Mouse (Mus musculus) CH12.LX (cell line): ENCODE measurements at regions not wholly inside any gene's neighbourhood (a gene's known extent, or its start where the extent isn't known, plus 50 kb on each side); places are given as distances from the start of the nearest gene placed in this dataset.

Source experiments
- DNase-seq: peaks from one replicate; pipeline ENCODE4 v3.0.0-alpha.2; 2013; ENCODE audit errors: extremely low read depth
- H3K27ac ChIP-seq: 2 replicates; pipeline ENCODE4 v1.5.1; 2012; ENCODE audit warnings: low read depth, mild to moderate bottlenecking, control low read depth, moderate library complexity; ENCODE audit not compliant: insufficient read depth
- H3K27me3 ChIP-seq: replicated peaks from 2 replicates; pipeline ENCODE3; 2012; ENCODE audit warnings: inconsistent platforms
- H3K36me3 ChIP-seq, 2 experiments: replicated peaks in 1 of 2; 2 replicates each; pipeline versions ENCODE3 to v1.6.1; 2012; ENCODE audit warnings: inconsistent platforms in 1 of 2, low read length in 1 of 2, mild to moderate bottlenecking in 1 of 2, mixed read lengths in 1 of 2, moderate library complexity in 1 of 2; ENCODE audit not compliant: control insufficient read depth in 1 of 2, insufficient read depth in 1 of 2
- H3K4me1 ChIP-seq, 2 experiments: 2 replicates each; pipeline ENCODE4 v1.6.1; 2012; ENCODE audit warnings: inconsistent platforms in 1 of 2, moderate library complexity in 1 of 2; ENCODE audit not compliant: insufficient read depth in 2 of 2, control insufficient read depth in 1 of 2
- H3K4me2 ChIP-seq: 2 replicates; pipeline ENCODE4 v1.6.1; 2012; ENCODE audit warnings: low read depth, mild to moderate bottlenecking, control low read depth; ENCODE audit not compliant: poor library complexity, insufficient read depth, severe bottlenecking
- H3K4me3 ChIP-seq, 3 experiments: fragments of 150-350 bp in 1 of 3; sonication (generic) in 1 of 3; replicated peaks in 1 of 3; 2 replicates each; pipeline versions ENCODE3 to v1.5.1; 2011 to 2012; ENCODE audit warnings: low read depth in 2 of 3, low read length in 2 of 3, mild to moderate bottlenecking in 2 of 3, moderate library complexity in 2 of 3, control low read depth in 1 of 3, improper control_type of control experiment in 1 of 3, inconsistent platforms in 1 of 3, mixed read lengths in 1 of 3; ENCODE audit not compliant: poor library complexity in 1 of 3
- H3K79me2 ChIP-seq: replicated peaks from 2 replicates; pipeline ENCODE4 v1.6.1; 2012; ENCODE audit warnings: mild to moderate bottlenecking, moderate library complexity; ENCODE audit not compliant: control insufficient read depth, poor library complexity, insufficient read depth, severe bottlenecking; ENCODE audit errors: extremely low read depth
- H3K9ac ChIP-seq: 2 replicates; pipeline ENCODE4 v1.6.1; 2012; ENCODE audit warnings: low read depth, mild to moderate bottlenecking, control low read depth, moderate library complexity; ENCODE audit not compliant: insufficient read depth
- H3K9me3 ChIP-seq: replicated peaks from 2 replicates; pipeline ENCODE3; 2012; ENCODE audit warnings: low read length, inconsistent platforms, mixed read lengths
- CHD1 ChIP-seq: IDR thresholded peaks from 2 replicates; pipeline ENCODE4 v1.6.1; 2012; ENCODE audit warnings: low read depth, low read length, improper control_type of control experiment, inconsistent platforms
- ELF1 ChIP-seq: IDR thresholded peaks from 2 replicates; pipeline ENCODE4 v1.6.1; 2014; ENCODE audit warnings: low read depth, mild to moderate bottlenecking, inconsistent platforms, low read length, improper control_type of control experiment
- EP300 ChIP-seq: IDR thresholded peaks from 2 replicates; pipeline ENCODE4 v1.6.1; 2011; ENCODE audit warnings: low read length, improper control_type of control experiment
- ETS1 ChIP-seq: conservative IDR thresholded peaks from 2 replicates; pipeline ENCODE4 v1.6.1; 2012; ENCODE audit warnings: low read depth, mild to moderate bottlenecking, inconsistent platforms, low read length, improper control_type of control experiment, moderate library complexity
- HCFC1 ChIP-seq: IDR thresholded peaks from 2 replicates; pipeline ENCODE4 v1.6.1; 2012; ENCODE audit warnings: low read depth, mild to moderate bottlenecking, inconsistent platforms, low read length, improper control_type of control experiment
- JUN ChIP-seq: IDR thresholded peaks from 2 replicates; pipeline ENCODE4 v1.6.1; 2011; ENCODE audit warnings: low read depth, mild to moderate bottlenecking, low read length, improper control_type of control experiment, moderate library complexity; ENCODE audit not compliant: insufficient read depth
- KAT2A ChIP-seq: IDR thresholded peaks from 2 replicates; pipeline ENCODE4 v1.6.1; 2012; ENCODE audit warnings: low read length, improper control_type of control experiment, inconsistent platforms; ENCODE audit not compliant: insufficient replicate concordance
- MAFK ChIP-seq: IDR thresholded peaks from 2 replicates; pipeline ENCODE4 v1.6.1; 2011; ENCODE audit warnings: low read length, improper control_type of control experiment; ENCODE audit not compliant: insufficient replicate concordance
- MAZ ChIP-seq: IDR thresholded peaks from 2 replicates; pipeline ENCODE4 v1.6.1; 2012; ENCODE audit warnings: low read depth, mild to moderate bottlenecking, inconsistent platforms, low read length, improper control_type of control experiment, moderate library complexity
- POLR2A ChIP-seq: IDR thresholded peaks from 2 replicates; pipeline ENCODE4 v1.6.1; 2011; ENCODE audit warnings: low read depth, mild to moderate bottlenecking, improper control_type of control experiment, low read length
- POLR2AphosphoS2 ChIP-seq: IDR thresholded peaks from 2 replicates; pipeline ENCODE4 v1.6.1; 2011; ENCODE audit warnings: low read depth, low read length, improper control_type of control experiment
- SMC3 ChIP-seq: IDR thresholded peaks from 2 replicates; pipeline ENCODE4 v1.6.1; 2011; ENCODE audit warnings: low read depth, low read length, improper control_type of control experiment
- TCF12 ChIP-seq: IDR thresholded peaks from 2 replicates; pipeline ENCODE4 v1.6.1; 2014; ENCODE audit warnings: low read depth, mild to moderate bottlenecking, inconsistent platforms, low read length, improper control_type of control experiment
- USF1 ChIP-seq: IDR thresholded peaks from 2 replicates; pipeline ENCODE4 v1.6.1; 2014; ENCODE audit warnings: low read depth, mild to moderate bottlenecking, inconsistent platforms, low read length, improper control_type of control experiment
- USF2 ChIP-seq: conservative IDR thresholded peaks from 2 replicates; pipeline ENCODE4 v1.6.1; 2011; ENCODE audit warnings: low read depth, low read length, improper control_type of control experiment
- ZC3H11A ChIP-seq: IDR thresholded peaks from 2 replicates; pipeline ENCODE4 v1.6.1; 2012; ENCODE audit warnings: low read depth, mild to moderate bottlenecking, inconsistent platforms, low read length, improper control_type of control experiment
- ZMIZ1 ChIP-seq: IDR thresholded peaks from 2 replicates; pipeline ENCODE4 v1.6.1; 2012; ENCODE audit warnings: low read depth, mild to moderate bottlenecking, inconsistent platforms, low read length, improper control_type of control experiment
- dilution Hi-C: fragments of 300-500 bp; cut with MboI; formaldehyde crosslinking; loops from 2 replicates; pipeline ENCODE4 v1.14.3; 2020; ENCODE audit warnings: low sequenced_read_pairs; ENCODE audit not compliant: extremely low pct_unique_long_range_greater_than_20kb, extremely low pct_ligation_motif_present
- in situ Hi-C: fragments of 300-500 bp; cut with MboI; formaldehyde crosslinking; loops from 3 replicates; pipeline ENCODE4 v1.14.3; 2019; ENCODE audit warnings: low sequenced_read_pairs, low pct_ligation_motif_present, low pct_unique_long_range_greater_than_20kb, mixed read lengths

GRCm38 (mm10) chr9:101595101-101595650 is 266.5 kb upstream of the 9630041A04Rik start:
- no peak overlapping the region for H3K4me2 ChIP-seq
- no peak for DNase-seq
- TF ChIP-seq USF1 (no peak), KAT2A (no peak), SMC3 (no peak), ZC3H11A (no peak), JUN (no peak), USF2 (no peak), MAZ (no peak), POLR2AphosphoS2 (no peak), POLR2A (no peak), HCFC1 (no peak)
- peaks cover 77% of the 10 kb centered on the region for H3K9me3 ChIP-seq
- no peaks in the 10 kb centered on the region for H3K36me3 ChIP-seq
- H3K9ac ChIP-seq = no peak overlapping the region
- H3K27me3 ChIP-seq = no peaks in the 10 kb centered on the region
- dilution Hi-C loops (no loop called here), in situ Hi-C loops (no loop called here)
- H3K27ac ChIP-seq = no peak overlapping the region
- H3K4me3 ChIP-seq = no peak overlapping the region
- no peaks in the 10 kb centered on the region for H3K79me2 ChIP-seq
- no peaks in the 10 kb centered on the region for H3K4me1 ChIP-seq

- H3K9me3 ChIP-seq = peaks cover 76% of the 10 kb centered on the region
- H3K4me3 ChIP-seq = no peak overlapping the region
- dilution Hi-C loops (no loop called here), in situ Hi-C loops (no loop called here)
- no peak overlapping the region for H3K4me2 ChIP-seq
- DNase-seq = no peak
- no peak overlapping the region for H3K27ac ChIP-seq
- H3K4me1 ChIP-seq = no peaks in the 10 kb centered on the region
- H3K79me2 ChIP-seq = no peaks in the 10 kb centered on the region
- no peak for TF ChIP-seq CHD1
- TF ChIP-seq EP300 = no peak
- no peak for TF ChIP-seq ETS1
- TF ChIP-seq POLR2A = no peak
- no peak for TF ChIP-seq POLR2AphosphoS2
- no peak for TF ChIP-seq ELF1
- TF ChIP-seq SMC3 = no peak
- no peak for TF ChIP-seq MAFK
- TF ChIP-seq ZMIZ1 = no peak
- no peak for TF ChIP-seq TCF12
- TF ChIP-seq JUN = no peak
- H3K36me3 ChIP-seq = no peaks in the 10 kb centered on the region
- H3K27me3 ChIP-seq = no peaks in the 10 kb centered on the region
- no peak overlapping the region for H3K9ac ChIP-seq
Observed at GRCm38 (mm10) chr9:101592621-101593020, 269.0 kb upstream of the 9630041A04Rik start.
